Mouse (Mus musculus): ENCODE results near the gene Kctd18.

DNA sequence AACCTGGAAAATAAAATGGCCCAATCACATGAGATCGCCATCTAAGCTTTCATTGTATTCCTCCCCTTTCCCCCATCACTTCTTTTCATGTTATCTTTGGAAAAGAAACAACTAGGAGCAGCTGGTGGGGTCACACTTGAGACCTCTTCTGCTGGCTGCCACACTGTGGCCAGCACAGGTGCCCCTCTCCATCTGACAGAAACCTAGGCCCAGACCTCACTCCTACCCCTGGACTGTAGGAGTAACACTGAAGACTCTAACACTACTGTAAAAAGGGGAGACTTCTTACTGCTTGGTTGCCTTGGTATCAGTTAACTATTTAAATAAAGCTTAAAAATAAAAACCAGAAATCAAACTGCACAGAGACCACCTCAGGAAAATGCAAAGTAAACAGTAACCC, 63.0 kb downstream of the Kctd18 start:
- TF ChIP-seq CTCF (conservative IDR thresholded peaks at IDR 0.05; ENCODE audit: low read length) (no peak), NANOG (IDR thresholded peaks at IDR 0.05; ENCODE audit: borderline replicate concordance, low read length) (no peak)
